Mouse (Mus musculus): Measurements from ENCODE around the gene Mmachc. TPM values are rescaled to one million over a fixed set of nuclear protein-coding genes. Genes with fewer than 3 reads are reported as not detected.

The Mmachc gene
- polyA plus RNA-seq, 1 experiment from 2014 or later: 5.9 TPM

GRCm38 (mm10) chr4:116729532-116729931 is 21.3 kb upstream of the Mmachc start:
- Histone ChIP-seq H3K4me2 (replicated peaks; ENCODE audit: low read depth) (no peak overlapping the region), H3K27ac (ENCODE audit: low read depth, low read length) (peak overlapping the region; percentile 60; the same call in 1 of the 2 replicates), H3K4me3 (ENCODE audit: low read depth, low read length) (no peak overlapping the region), H3K9me3 (ENCODE audit: control insufficient read depth) (no peaks in the 10 kb centered on the region), H3K4me1 (replicated peaks; ENCODE audit: control insufficient read depth, insufficient read depth, low read length) (peaks cover 9% of the 10 kb centered on the region; the same call in 1 of the 2 replicates), H3K9ac (ENCODE audit: low read depth, low read length) (no peak overlapping the region), H3K27me3 (replicated peaks; ENCODE audit: control insufficient read depth, insufficient read depth, low read length) (no peaks in the 10 kb centered on the region), H3K36me3 (ENCODE audit: control insufficient read depth, insufficient read depth) (no peaks in the 10 kb centered on the region)
- no peak for TF ChIP-seq CTCF (IDR thresholded peaks at IDR 0.05; ENCODE audit: low read depth)
- ATAC-seq: peak; percentile 54; the same call in 1 of the 2 replicates
- 68% methylated on average over 3 of the region's 3 CpGs for WGBS

GRCm38 (mm10) chr4:116727401-116727800 is 19.2 kb upstream of the Mmachc start:
- H3K36me3 ChIP-seq (ENCODE audit: control insufficient read depth, insufficient read depth): no peaks in the 10 kb centered on the region
- H3K27ac ChIP-seq (ENCODE audit: low read depth, low read length): no peak overlapping the region
- peaks cover 10% of the 10 kb centered on the region; the same call in 1 of the 2 replicates for H3K4me1 ChIP-seq (replicated peaks; ENCODE audit: control insufficient read depth, insufficient read depth, low read length)
- 34% methylated on average over 3 of the region's 3 CpGs for WGBS
- H3K4me2 ChIP-seq (replicated peaks; ENCODE audit: low read depth): peak overlapping the region; percentile 24
- TF ChIP-seq CTCF (IDR thresholded peaks at IDR 0.05; ENCODE audit: low read depth): no peak
- H3K4me3 ChIP-seq (ENCODE audit: low read depth, low read length): no peak overlapping the region
- no peaks in the 10 kb centered on the region for H3K27me3 ChIP-seq (replicated peaks; ENCODE audit: control insufficient read depth, insufficient read depth, low read length)
- no peaks in the 10 kb centered on the region for H3K9me3 ChIP-seq (ENCODE audit: control insufficient read depth)
- no peak overlapping the region for H3K9ac ChIP-seq (ENCODE audit: low read depth, low read length)
- ATAC-seq: no peak; the same call in 1 of the 2 replicates

- Histone ChIP-seq H3K9me3 (ENCODE audit: control insufficient read depth) (no peaks in the 10 kb centered on the region), H3K4me2 (replicated peaks; ENCODE audit: low read depth) (no peak overlapping the region), H3K27me3 (replicated peaks; ENCODE audit: control insufficient read depth, insufficient read depth, low read length) (no peaks in the 10 kb centered on the region), H3K4me1 (replicated peaks; ENCODE audit: control insufficient read depth, insufficient read depth, low read length) (peaks cover 10% of the 10 kb centered on the region; the same call in 1 of the 2 replicates), H3K4me3 (ENCODE audit: low read depth, low read length) (no peak overlapping the region), H3K27ac (ENCODE audit: low read depth, low read length) (no peak overlapping the region), H3K9ac (ENCODE audit: low read depth, low read length) (no peak overlapping the region), H3K36me3 (ENCODE audit: control insufficient read depth, insufficient read depth) (no peaks in the 10 kb centered on the region)
- no peak for ATAC-seq
- 67% methylated on average over 5 of the region's 5 CpGs for WGBS
- no peak for TF ChIP-seq CTCF (IDR thresholded peaks at IDR 0.05; ENCODE audit: low read depth)
Measured at GRCm38 (mm10) chr4:116725444-116725843, 17.2 kb upstream of the Mmachc start.

- WGBS: 53% methylated on average over 7 of the region's 7 CpGs
Measured at GRCm38 (mm10) chr4:116722230-116722629, 14.0 kb upstream of the Mmachc start.

GRCm38 (mm10) chr4:116721098-116721628 is 13.0 kb upstream of the Mmachc start:
- ATAC-seq: no peak; the same call in 1 of the 2 replicates
- Histone ChIP-seq H3K4me2 (replicated peaks; ENCODE audit: low read depth) (peak overlapping the region; percentile 95), H3K27me3 (replicated peaks; ENCODE audit: control insufficient read depth, insufficient read depth, low read length) (no peaks in the 10 kb centered on the region), H3K36me3 (ENCODE audit: control insufficient read depth, insufficient read depth) (no peaks in the 10 kb centered on the region), H3K27ac (ENCODE audit: low read depth, low read length) (peak overlapping the region; percentile 86), H3K4me3 (ENCODE audit: low read depth, low read length) (peak overlapping the region; percentile 88), H3K4me1 (replicated peaks; ENCODE audit: control insufficient read depth, insufficient read depth, low read length) (peaks cover 10% of the 10 kb centered on the region; the same call in 1 of the 2 replicates), H3K9ac (ENCODE audit: low read depth, low read length) (peak overlapping the region; percentile 87), H3K9me3 (ENCODE audit: control insufficient read depth) (no peaks in the 10 kb centered on the region)
- TF ChIP-seq CTCF (IDR thresholded peaks at IDR 0.05; ENCODE audit: low read depth): no peak
- 2% methylated on average over 29 of the region's 29 CpGs for WGBS

More at GRCm38 (mm10) chr4:116722230-116722629, 14.0 kb upstream of the Mmachc start:
- peak overlapping the region; percentile 88; the same call in 1 of the 2 replicates for H3K4me3 ChIP-seq (ENCODE audit: low read depth, low read length)
- no peak for ATAC-seq
- H3K9ac ChIP-seq (ENCODE audit: low read depth, low read length): no peak overlapping the region
- no peaks in the 10 kb centered on the region for H3K27me3 ChIP-seq (replicated peaks; ENCODE audit: control insufficient read depth, insufficient read depth, low read length)
- no peak for TF ChIP-seq CTCF (IDR thresholded peaks at IDR 0.05; ENCODE audit: low read depth)
- H3K4me2 ChIP-seq (replicated peaks; ENCODE audit: low read depth): peak overlapping the region; percentile 95
- no peak overlapping the region for H3K27ac ChIP-seq (ENCODE audit: low read depth, low read length)
- H3K36me3 ChIP-seq (ENCODE audit: control insufficient read depth, insufficient read depth): no peaks in the 10 kb centered on the region
- peaks cover 10% of the 10 kb centered on the region; the same call in 1 of the 2 replicates for H3K4me1 ChIP-seq (replicated peaks; ENCODE audit: control insufficient read depth, insufficient read depth, low read length)
- no peaks in the 10 kb centered on the region for H3K9me3 ChIP-seq (ENCODE audit: control insufficient read depth)

GRCm38 (mm10) chr4:116720343-116721097 is 12.3 kb upstream of the Mmachc start, which contains the start of gene Tesk2:
Tesk2 (plus strand) TSS chr4:116720948.
- Histone ChIP-seq H3K9ac (ENCODE audit: low read depth, low read length) (peak within 1 kb of the TSS; percentile 87), H3K4me1 (replicated peaks; ENCODE audit: control insufficient read depth, insufficient read depth, low read length) (peaks cover 8% of the 10 kb centered on the region; the same call in 1 of the 2 replicates), H3K27me3 (replicated peaks; ENCODE audit: control insufficient read depth, insufficient read depth, low read length) (no peaks in the 10 kb centered on the region), H3K27ac (ENCODE audit: low read depth, low read length) (peak within 1 kb of the TSS; percentile 86), H3K4me2 (replicated peaks; ENCODE audit: low read depth) (peak within 1 kb of the TSS; percentile 95), H3K4me3 (ENCODE audit: low read depth, low read length) (peak within 1 kb of the TSS; percentile 88), H3K36me3 (ENCODE audit: control insufficient read depth, insufficient read depth) (no peaks in the 10 kb centered on the region), H3K9me3 (ENCODE audit: control insufficient read depth) (no peaks in the 10 kb centered on the region)
- WGBS: under 1% methylated on average over 30 of the region's 34 CpGs
- no peak for TF ChIP-seq CTCF (IDR thresholded peaks at IDR 0.05; ENCODE audit: low read depth)
- peak; percentile 97 for ATAC-seq

Measured in intestine, postnatal 0 days (tissue).